Mouse (Mus musculus) liver, adult 2 months (tissue): ENCODE data around the gene 4930595M18Rik. TPM values are rescaled to one million over a fixed set of nuclear protein-coding genes. Genes with fewer than 3 reads are reported as not detected.

Experiments
- DNase-seq: peaks from one replicate; pipeline ENCODE4 v3.0.0-alpha.2; 2011; ENCODE audit warnings: low read depth, low spot score; ENCODE audit errors: extremely low read depth
- H3K27ac ChIP-seq: fragments of 200-500 bp; replicated peaks from 2 replicates; pipeline ENCODE4 v1.5.1; 2012; ENCODE audit warnings: low read depth, mild to moderate bottlenecking, control low read depth, inconsistent platforms, low read length; ENCODE audit not compliant: insufficient read depth
- H3K27me3 ChIP-seq: fragments of 200-500 bp; 2 replicates; pipeline ENCODE4 v1.6.1; 2012; ENCODE audit warnings: mild to moderate bottlenecking, moderate library complexity, low read length, inconsistent platforms; ENCODE audit not compliant: control insufficient read depth, insufficient read depth
- H3K36me3 ChIP-seq: fragments of 200-500 bp; 2 replicates; pipeline ENCODE4 v1.6.1; 2012; ENCODE audit warnings: low read length, inconsistent platforms; ENCODE audit not compliant: control insufficient read depth, insufficient read depth
- H3K4me1 ChIP-seq: fragments of 200-500 bp; 2 replicates; pipeline ENCODE4 v1.6.1; 2011; ENCODE audit warnings: low read length; ENCODE audit not compliant: control insufficient read depth, insufficient read depth
- H3K4me3 ChIP-seq: fragments of 200-500 bp; 2 replicates; pipeline ENCODE4 v1.5.1; 2011; ENCODE audit warnings: low read depth, mild to moderate bottlenecking, control low read depth, low read length, moderate library complexity; ENCODE audit not compliant: insufficient read depth
- H3K79me2 ChIP-seq: fragments of 200-500 bp; 2 replicates; pipeline ENCODE4 v1.6.1; 2012; ENCODE audit warnings: inconsistent platforms, mild to moderate bottlenecking, low read length, moderate library complexity; ENCODE audit not compliant: control insufficient read depth, insufficient read depth
- H3K9ac ChIP-seq: fragments of 200-500 bp; 2 replicates; pipeline ENCODE4 v1.6.1; 2012; ENCODE audit warnings: low read depth, mild to moderate bottlenecking, control low read depth, inconsistent platforms, low read length
- CTCF ChIP-seq: fragments of 200-500 bp; IDR thresholded peaks from 2 replicates; pipeline ENCODE4 v1.5.1; 2011; ENCODE audit warnings: low read depth, low read length, control low read depth
- POLR2A ChIP-seq: fragments of 200-500 bp; IDR thresholded peaks from 2 replicates; pipeline ENCODE4 v1.6.1; 2011; ENCODE audit warnings: low read length, control low read depth; ENCODE audit not compliant: insufficient read depth; ENCODE audit errors: extremely low read depth
- WGBS: fragments of 180-500 bp; shearing (Covaris S2); methylation state at CpG from one replicate; pipeline ENCODE4 v1.1.7; 2018; 5-methylcytosine and 5-hydroxymethylcytosine counted together
- polyA plus RNA-seq: library from polyadenylated mRNA; depleted of rRNA; stranded (reverse); fragments of >200 nt; gene quantifications from 2 replicates; pipeline ENCODE4 v1.2.3, GENCODE M21; 2012; rRNA removed
- total RNA-seq: library from RNA; depleted of rRNA; stranded (reverse); fragments of >200 nt; gene quantifications from 2 replicates; pipeline ENCODE4 v1.2.3, GENCODE M21; 2014; rRNA removed

The 4930595M18Rik gene
- not detected in 2 replicates for total RNA-seq
- polyA plus RNA-seq: not detected in 2 replicates

DNA sequence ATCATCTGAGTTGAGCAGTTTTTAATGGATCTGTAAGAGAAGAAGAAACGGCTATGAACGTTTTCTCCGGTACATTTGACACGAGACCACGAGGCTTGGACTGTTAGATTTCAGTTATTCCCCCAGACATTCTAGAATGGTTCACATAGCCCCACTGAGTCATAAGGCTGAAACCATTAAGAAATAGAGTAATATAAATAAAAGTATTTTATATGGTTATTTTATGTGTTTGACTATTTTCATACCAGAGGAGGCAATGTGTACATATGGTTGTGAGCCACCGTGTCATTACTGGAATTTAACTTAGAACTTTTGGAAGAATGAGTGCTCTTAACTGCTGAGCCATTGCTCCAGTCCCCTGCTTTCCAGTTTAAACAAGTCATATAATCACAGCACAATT is at the start of gene 4930595M18Rik:
Gene 4930595M18Rik, minus strand, starts transcription at position 101 of the 400 bp plus-strand sequence.
- TF ChIP-seq POLR2A (no peak), CTCF (no peak)
- 82% methylated on average over 6 of the region's 6 CpGs for WGBS
- Histone ChIP-seq H3K9ac (no peak within 1 kb of the TSS), H3K36me3 (no peaks in the 10 kb centered on the region), H3K4me1 (no peaks in the 10 kb centered on the region), H3K4me3 (no peak within 1 kb of the TSS), H3K27ac (no peak within 1 kb of the TSS), H3K79me2 (no peaks in the 10 kb centered on the region), H3K27me3 (no peaks in the 10 kb centered on the region)
- no peak for DNase-seq

DNA sequence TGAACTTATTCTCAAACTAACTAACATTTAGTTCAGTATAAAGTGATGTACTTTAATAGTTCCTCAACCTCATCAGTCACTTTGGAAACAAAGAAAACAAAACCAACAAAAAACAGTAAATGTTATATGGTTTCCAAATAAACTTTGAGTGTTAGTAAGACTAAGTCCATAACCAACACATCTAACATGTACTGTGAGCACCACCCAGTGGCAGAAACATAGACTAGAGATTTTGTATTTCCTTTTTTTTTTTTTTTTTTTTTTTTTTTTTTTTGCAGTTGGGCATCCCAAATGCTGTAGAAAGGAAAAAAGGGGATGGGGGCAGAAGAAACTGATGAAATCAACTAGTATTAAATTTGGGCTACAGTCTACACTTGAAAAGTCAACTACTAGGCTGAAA is 14.6 kb upstream of the 4930595M18Rik start:
- no peak for DNase-seq
- no peak overlapping the region for H3K9ac ChIP-seq
- H3K27ac ChIP-seq: no peak overlapping the region
- H3K4me1 ChIP-seq: no peaks in the 10 kb centered on the region
- no peaks in the 10 kb centered on the region for H3K36me3 ChIP-seq
- H3K79me2 ChIP-seq: no peaks in the 10 kb centered on the region
- no peaks in the 10 kb centered on the region for H3K27me3 ChIP-seq
- H3K4me3 ChIP-seq: no peak overlapping the region
- TF ChIP-seq CTCF: no peak
- no peak for TF ChIP-seq POLR2A
